Mouse (Mus musculus) cerebellum, adult 2 months (tissue): Measurements from ENCODE around the gene Aldh3a2. TPM values are rescaled to one million over a fixed set of nuclear protein-coding genes. Genes with fewer than 3 reads are reported as not detected.
"Not testable (repeated sequence)": the region's sequence is repeated elsewhere in the genome, so short reads cannot be mapped to it uniquely, and the experiment has no call there.

Experiments used
- DNase-seq, 2 experiments: peaks; one replicate each; pipeline ENCODE4 v3.0.0; 2021
- H3K27ac ChIP-seq: fragments of 200-500 bp; 2 replicates; pipeline ENCODE4 v1.5.1; 2012; ENCODE audit warnings: low read length, control low read depth, inconsistent platforms; ENCODE audit not compliant: insufficient read depth
- H3K27me3 ChIP-seq: fragments of 200-500 bp; 2 replicates; pipeline ENCODE4 v1.6.1; 2012; ENCODE audit warnings: inconsistent platforms, mild to moderate bottlenecking, low read length, moderate library complexity; ENCODE audit not compliant: control insufficient read depth, insufficient read depth
- H3K4me1 ChIP-seq: fragments of 200-500 bp; 2 replicates; pipeline ENCODE4 v1.6.1; 2011; ENCODE audit warnings: low read length; ENCODE audit not compliant: control insufficient read depth, insufficient read depth
- H3K4me3 ChIP-seq: fragments of 200-500 bp; replicated peaks from 2 replicates; pipeline ENCODE3; 2011; ENCODE audit warnings: mild to moderate bottlenecking, low read depth, low read length, control low read depth; ENCODE audit not compliant: insufficient read depth
- CTCF ChIP-seq: fragments of 200-500 bp; IDR thresholded peaks from 2 replicates; pipeline ENCODE4 v1.5.1; 2011; ENCODE audit warnings: low read depth, mild to moderate bottlenecking, control low read depth, low read length, moderate library complexity, borderline replicate concordance; ENCODE audit not compliant: insufficient read depth
- POLR2A ChIP-seq: fragments of 200-500 bp; IDR thresholded peaks from 2 replicates; pipeline ENCODE4 v1.6.1; 2011; ENCODE audit warnings: low read length, control low read depth, borderline replicate concordance; ENCODE audit not compliant: insufficient read depth
- WGBS: fragments of 180-500 bp; shearing (Covaris S2); methylation state at CpG from one replicate; pipeline ENCODE4 v1.1.7; 2018; 5-methylcytosine and 5-hydroxymethylcytosine counted together
- polyA plus RNA-seq: library from polyadenylated mRNA; depleted of rRNA; stranded (reverse); fragments of >200 nt; gene quantifications from 2 replicates; pipeline ENCODE4 v1.2.3, GENCODE M21; 2012; rRNA removed

Aldh3a2 gene
- polyA plus RNA-seq, result 68.4 and 74.8 TPM in 2 replicates

DNA sequence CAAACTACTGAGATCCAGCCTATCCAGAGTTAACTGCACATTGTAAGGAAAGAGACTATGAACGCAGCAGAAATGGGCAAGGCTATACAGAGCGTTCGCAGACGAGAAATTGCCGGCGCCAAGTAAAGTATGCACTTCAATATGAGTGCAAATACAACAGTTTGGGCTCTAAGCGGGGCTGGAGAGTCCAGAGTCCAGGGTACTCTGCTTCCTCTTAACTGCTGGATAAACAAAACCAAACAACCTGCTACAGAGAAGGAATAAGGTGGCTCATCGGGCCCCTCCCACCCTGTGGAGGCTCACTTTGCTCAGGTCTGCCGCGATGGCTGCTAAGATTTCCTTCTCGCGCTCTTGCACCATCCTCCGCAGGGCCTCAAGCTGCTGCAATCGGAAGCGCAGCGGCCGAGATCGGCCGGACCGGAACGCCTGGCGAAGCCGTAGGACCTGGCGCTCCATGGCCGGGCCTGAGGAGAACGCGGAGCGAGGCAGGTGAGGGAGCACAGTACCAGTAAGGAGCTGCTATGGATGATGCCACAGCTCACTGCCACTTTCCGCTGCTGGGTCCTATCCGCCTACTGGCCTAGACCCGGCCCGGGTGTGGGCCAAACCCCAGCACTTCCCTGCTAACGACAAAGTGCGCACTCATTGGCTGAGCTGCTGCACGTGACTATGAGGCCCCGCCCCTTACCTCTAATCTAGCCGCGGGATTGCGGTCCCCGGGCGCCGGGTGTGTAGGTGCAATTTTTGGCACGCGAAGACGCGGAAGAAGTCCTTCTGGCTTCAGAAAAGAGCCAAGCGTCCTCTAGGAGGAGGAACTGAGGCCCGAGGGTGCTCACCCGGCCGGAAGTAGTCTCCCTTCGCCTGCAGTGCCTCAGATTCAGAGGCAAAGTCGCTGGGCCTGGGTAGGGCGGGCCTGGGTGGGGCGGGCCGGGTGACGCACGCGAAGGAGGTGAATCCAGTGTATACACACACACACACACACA lies at the start of gene Aldh3a2:
TSS of gene Aldh3a2 (minus strand) at position 914 of the 983 bp plus-strand sequence.
- peak; percentile 99 for TF ChIP-seq POLR2A
- TF ChIP-seq CTCF, result peak; percentile 18; the same call in 1 of the 2 replicates
- DNase-seq, result peak; percentile 97
- Histone ChIP-seq H3K4me1 (no peaks in the 10 kb centered on the region; the same call in 1 of the 2 replicates), H3K4me3 (peak within 1 kb of the TSS; percentile 64), H3K27ac (peak within 1 kb of the TSS; percentile 93), H3K27me3 (no peaks in the 10 kb centered on the region)
- WGBS, result under 1% methylated on average over 58 of the region's 58 CpGs

DNA sequence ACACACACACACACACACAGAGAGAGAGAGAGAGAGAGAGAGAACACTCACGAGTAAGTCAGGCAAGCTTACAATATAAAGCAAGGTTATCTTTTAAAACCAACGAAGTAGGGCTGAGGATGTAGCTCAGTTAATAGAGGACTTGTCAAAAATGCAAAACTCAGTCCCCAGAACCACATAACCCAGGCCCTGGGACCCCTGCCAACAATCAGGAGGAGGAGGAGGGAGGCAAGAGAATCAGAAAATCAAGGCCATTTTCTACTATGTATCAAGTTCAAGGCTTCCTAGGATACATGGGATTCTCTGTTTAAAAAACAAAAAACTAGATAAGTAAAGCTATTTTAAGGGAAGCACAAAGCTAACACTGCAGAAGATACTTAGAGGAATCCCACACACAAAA lies 49.6 kb upstream of the Aldh3a2 start:
- no peak for TF ChIP-seq POLR2A
- TF ChIP-seq CTCF, result no peak
- no peaks in the 10 kb centered on the region for H3K4me1 ChIP-seq
- WGBS, result 65% methylated on average over 2 of the region's 2 CpGs

DNA sequence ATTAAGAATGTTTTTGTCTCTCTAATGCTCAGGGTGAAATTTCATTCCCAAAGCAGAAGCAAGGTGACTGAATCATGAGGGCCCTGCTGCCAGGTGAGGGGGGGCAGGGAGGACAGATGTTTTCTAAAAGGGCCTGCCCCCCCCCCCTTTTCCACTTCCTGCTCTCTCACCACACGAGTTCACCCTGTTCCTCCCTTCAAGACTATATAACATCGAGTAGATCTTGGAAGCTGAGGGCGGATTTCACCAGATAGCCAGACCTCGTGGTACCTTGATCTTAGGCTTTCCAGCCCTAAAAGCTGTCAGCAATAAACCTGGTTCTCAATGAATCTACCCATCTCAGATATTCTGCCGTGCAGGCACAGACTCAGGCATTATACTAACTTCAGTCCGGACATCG lies 43.1 kb upstream of the Aldh3a2 start:
- TF ChIP-seq CTCF, result no peak
- no peak for TF ChIP-seq POLR2A
- 78% methylated on average over 7 of the region's 7 CpGs for WGBS
- Histone ChIP-seq H3K27ac (no peak overlapping the region), H3K27me3 (no peaks in the 10 kb centered on the region), H3K4me1 (no peaks in the 10 kb centered on the region), H3K4me3 (no peak overlapping the region)
- no peak for DNase-seq

More for the DNA sequence above, 49.6 kb upstream of the Aldh3a2 start:
- no peak for DNase-seq
- Histone ChIP-seq H3K4me3 (no peak overlapping the region), H3K27me3 (no peaks in the 10 kb centered on the region), H3K27ac (no peak overlapping the region)

DNA sequence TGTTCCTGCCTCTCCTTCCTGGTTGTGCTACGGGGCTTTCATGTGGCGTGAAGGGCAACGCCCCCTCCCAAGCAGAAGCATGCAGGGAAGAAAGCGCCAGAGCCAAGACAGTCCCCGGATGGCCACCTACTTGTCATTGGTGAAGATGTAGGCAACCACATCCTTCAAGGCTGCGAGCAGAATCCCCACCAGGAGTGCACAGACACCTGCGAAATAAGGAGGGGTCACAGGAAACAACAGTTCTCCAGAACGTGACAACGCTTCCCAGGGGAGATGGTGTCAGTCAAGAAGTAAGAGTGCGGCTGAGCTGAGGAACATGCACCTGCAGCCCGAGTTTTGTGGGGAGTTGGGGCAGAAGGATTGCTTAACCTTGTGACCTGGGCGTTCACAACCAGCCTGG lies 42.6 kb upstream of the Aldh3a2 start:
- H3K27ac ChIP-seq, result no peak overlapping the region
- H3K4me3 ChIP-seq, result no peak overlapping the region
- H3K27me3 ChIP-seq, result no peaks in the 10 kb centered on the region
- H3K4me1 ChIP-seq, result no peaks in the 10 kb centered on the region
- TF ChIP-seq POLR2A (no peak), CTCF (no peak)
- WGBS, result 66% methylated on average over 12 of the region's 12 CpGs
- no peak for DNase-seq

DNA sequence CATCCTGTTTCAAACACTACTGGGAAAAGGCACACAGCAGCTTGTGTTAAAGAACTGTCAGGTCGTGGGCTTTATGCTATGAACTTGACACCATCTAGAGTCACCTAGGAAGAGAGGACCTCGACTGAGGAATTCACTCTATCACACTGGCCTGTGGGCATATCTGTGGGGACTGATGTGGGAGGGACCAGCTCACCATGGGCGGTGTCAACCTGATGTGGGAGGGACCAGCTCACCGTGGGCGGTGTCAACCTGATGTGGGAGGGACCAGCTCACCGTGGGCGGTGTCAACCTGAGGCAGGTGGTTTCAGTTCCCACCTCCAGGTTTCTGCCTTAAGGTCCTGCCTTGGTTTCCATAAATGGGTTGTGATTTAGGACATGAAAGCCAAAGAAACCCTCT lies 40.5 kb upstream of the Aldh3a2 start:
- Histone ChIP-seq H3K4me3 (no peak overlapping the region), H3K27ac (no peak overlapping the region), H3K4me1 (no peaks in the 10 kb centered on the region), H3K27me3 (no peaks in the 10 kb centered on the region)
- no peak for DNase-seq
- WGBS, result 45% methylated on average over 7 of the region's 7 CpGs
- TF ChIP-seq POLR2A, result no peak
- TF ChIP-seq CTCF, result no peak

DNA sequence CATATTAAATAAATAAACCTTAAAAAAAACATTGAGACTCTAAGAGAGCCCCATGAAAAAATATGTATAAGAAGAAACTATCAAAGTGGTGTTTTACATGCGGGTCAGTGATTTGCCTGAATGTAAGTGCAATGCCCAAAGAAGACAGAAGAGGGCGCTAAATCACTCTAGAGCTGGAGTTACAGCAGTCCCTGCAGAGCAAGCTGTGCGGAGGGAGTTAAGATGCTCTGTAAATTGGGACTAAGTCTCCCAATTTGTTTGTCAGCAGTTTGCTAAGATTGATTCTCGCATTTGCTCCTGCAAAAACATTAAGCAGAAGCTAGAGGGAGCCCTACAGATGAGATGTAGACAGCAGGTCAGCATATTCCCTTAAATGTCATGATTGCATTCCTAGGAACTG lies 38.1 kb upstream of the Aldh3a2 start:
- 75% methylated on average over 4 of the region's 4 CpGs for WGBS
- no peaks in the 10 kb centered on the region for H3K4me1 ChIP-seq
- no peak overlapping the region for H3K27ac ChIP-seq
- no peaks in the 10 kb centered on the region for H3K27me3 ChIP-seq
- no peak overlapping the region for H3K4me3 ChIP-seq
- TF ChIP-seq CTCF (no peak), POLR2A (no peak)
- DNase-seq, result no peak

DNA sequence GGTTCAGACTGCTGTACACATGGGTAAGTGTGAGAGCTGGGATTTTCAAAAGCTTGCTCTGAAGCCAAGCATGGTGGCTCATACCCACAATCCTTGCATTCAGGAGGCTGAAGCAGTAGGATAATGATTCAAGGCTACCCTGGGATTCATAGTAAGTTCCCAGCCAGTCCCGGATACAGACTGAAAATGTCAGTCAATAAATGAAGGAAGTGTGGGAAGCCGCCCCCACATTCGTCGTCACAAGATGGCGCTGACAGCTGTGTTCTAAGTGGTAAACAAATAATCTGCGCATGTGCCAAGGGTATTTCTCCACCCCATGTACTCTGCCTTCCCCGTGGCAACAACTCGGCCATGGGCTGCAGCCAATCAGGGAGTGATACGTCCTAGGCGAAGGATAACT lies 37.3 kb upstream of the Aldh3a2 start:
- H3K27me3 ChIP-seq, H3K27ac ChIP-seq, H3K4me1 ChIP-seq, H3K4me3 ChIP-seq, DNase-seq: not testable (repeated sequence)
- WGBS, result 84% methylated on average over 6 of the region's 10 CpGs

DNA sequence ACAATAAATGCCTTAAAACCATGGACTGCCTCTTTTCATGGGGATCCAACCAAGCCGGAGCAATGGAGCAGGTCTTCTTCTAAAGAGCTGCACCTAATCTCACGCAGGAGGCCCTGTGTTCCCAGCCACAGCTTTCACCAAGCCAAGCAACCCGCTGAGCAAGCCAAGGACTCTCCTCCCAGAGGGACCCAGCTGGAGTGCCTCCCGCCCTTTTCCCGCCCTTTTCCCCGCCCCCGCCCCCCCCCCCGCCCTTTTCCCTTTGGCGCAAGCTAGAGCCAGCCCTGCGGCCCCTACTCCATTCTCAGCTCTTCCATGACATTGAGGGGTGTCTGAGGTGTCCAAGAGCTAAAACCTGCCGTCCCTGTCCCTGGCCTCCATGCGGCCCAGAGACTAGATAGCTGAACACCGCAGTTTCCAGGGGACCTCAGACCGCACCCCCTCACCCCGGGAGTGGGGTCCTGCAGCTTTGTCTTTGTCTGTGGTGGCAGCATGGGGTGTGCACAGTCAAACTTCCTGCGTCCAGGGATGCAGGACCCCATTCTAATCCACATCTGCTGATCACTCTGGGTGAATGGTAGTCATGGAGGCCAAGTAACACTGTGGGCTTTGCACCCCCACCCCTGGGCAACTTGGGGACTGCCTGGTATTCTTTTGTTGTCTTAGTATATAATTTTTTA lies 33.6 kb upstream of the Aldh3a2 start:
- TF ChIP-seq CTCF (no peak), POLR2A (no peak)
- no peak overlapping the region for H3K4me3 ChIP-seq
- no peak for DNase-seq
- no peaks in the 10 kb centered on the region; the same call in 1 of the 2 replicates for H3K4me1 ChIP-seq
- no peaks in the 10 kb centered on the region for H3K27me3 ChIP-seq
- no peak overlapping the region for H3K27ac ChIP-seq
- WGBS, result 29% methylated on average over 14 of the region's 16 CpGs
